Mouse (Mus musculus) c-Kit-positive CD71-negative TER-119-negative erythroid progenitor cells, embryonic 14.5 days (primary cell): ENCODE measurements around the gene Slc50a1.

Source experiments
- DNase-seq: peaks from one replicate; pipeline ENCODE4 v3.0.0-alpha.2; 2013; ENCODE audit warnings: low read depth

Slc50a1 gene

DNA sequence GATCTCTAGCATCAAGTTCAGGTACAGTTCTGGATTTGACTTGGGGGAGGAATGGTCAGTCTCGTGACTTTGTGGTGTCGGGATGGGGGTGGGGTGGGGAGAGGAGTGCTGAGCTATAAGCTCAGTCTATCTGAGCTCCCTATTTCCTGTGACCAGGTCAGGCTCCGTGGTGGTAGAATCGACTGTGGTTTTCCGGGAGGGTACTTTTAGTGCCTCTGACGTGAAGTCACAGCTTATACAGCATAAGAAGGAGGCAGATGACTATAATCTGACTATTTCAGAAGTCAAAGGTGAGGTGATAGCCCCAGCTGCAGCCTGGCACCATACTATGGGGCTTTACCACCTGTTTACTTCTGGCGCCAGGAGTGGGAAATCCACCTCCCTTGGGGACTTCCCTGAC, 39.0 kb downstream of the Slc50a1 start:
- DNase-seq, result no peak

DNA sequence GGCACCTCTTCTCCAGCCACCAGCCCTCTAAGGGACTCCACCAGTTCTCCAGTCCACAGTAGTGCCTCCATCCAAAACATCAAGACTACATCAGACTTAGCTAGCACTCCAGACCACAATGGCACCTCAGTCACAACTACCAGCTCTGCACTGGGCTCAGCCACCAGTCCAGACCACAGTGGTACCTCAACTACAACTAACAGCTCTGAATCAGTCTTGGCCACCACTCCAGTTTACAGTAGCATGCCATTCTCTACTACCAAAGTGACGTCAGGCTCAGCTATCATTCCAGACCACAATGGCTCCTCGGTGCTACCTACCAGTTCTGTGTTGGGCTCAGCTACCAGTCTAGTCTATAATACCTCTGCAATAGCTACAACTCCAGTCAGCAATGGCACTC, 39.8 kb downstream of the Slc50a1 start:
- DNase-seq, result no peak

- DNase-seq, result no peak
Observed at GRCm38 (mm10) chr3:89229276-89229675, 41.1 kb downstream of the Slc50a1 start.

- no peak for DNase-seq
Observed at GRCm38 (mm10) chr3:89228836-89229235, 41.5 kb downstream of the Slc50a1 start, which contains the start of gene Muc1. Gene Muc1 (plus strand): TSS chr3:89229057.

DNA sequence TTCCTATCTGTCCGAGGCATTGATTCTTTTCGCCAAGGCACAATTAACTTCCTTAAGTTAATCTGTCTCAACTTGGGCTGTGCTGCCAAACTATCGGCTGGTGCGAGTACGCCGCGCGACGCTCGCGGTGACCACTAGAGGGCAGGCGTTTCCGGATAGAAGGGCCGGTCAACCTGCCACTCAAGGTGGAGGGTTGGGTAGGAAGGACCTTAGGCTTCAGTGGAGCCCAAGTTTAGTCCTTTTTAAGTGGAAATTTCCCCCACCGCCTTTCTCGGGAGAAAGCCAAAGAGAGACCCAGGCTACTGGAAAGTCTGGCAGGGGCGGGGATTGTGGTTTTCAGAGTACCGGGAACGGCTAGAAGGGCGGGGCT, 42.2 kb downstream of the Slc50a1 start:
- peak; percentile 72 for DNase-seq

GRCm38 (mm10) chr3:89227307-89228179, 42.8 kb downstream of the Slc50a1 start:
- DNase-seq, result no peak

DNA sequence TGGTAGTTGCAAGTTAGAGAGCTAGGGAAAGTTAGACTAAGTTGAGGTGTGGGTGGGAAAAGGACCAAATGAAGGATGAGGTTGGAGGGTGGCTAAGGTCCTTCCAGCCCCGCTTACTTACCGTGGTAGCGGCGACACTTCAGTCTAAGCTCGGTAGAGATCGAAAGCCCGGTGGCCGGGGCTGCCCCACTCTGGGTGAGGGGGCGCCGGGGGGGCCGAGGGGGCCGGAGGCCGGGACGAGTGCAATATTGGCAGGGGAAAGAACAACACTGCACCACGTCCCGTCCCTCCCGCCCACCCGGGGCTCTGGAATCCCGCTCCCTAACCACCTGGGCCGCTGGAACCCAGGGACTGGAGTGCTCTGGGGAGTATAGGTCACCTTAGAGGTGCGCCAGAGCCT, 43.5 kb downstream of the Slc50a1 start, which contains the start of gene Mtx1:
Gene Mtx1, minus strand, starts transcription at position 189 of the 400 bp plus-strand sequence.
- DNase-seq, result no peak

- DNase-seq, result no peak
Observed at GRCm38 (mm10) chr3:89226361-89226760, 44.0 kb downstream of the Slc50a1 start.

DNA sequence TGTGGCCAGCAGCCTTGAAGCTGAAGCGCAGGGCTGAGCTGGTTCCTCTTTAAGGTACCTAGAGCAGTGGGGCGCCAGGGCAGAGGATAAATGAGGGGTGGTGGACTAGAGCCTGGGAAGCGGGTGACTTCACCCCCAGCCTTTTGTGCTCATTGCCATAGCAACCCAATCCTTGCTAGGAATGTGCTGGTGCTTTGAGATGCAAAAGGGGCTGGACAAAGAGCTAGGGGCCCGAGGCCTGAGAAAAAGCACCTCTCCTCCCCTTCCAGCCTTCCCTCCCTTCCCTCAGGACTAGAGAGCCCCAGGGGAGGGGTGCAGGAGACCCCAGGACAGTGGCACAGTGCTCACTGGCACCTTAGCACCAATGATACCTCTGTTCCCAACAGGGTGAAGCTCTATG, 44.5 kb downstream of the Slc50a1 start:
- no peak for DNase-seq

GRCm38 (mm10) chr3:89225321-89225815, 45.0 kb downstream of the Slc50a1 start:
- no peak for DNase-seq

DNA sequence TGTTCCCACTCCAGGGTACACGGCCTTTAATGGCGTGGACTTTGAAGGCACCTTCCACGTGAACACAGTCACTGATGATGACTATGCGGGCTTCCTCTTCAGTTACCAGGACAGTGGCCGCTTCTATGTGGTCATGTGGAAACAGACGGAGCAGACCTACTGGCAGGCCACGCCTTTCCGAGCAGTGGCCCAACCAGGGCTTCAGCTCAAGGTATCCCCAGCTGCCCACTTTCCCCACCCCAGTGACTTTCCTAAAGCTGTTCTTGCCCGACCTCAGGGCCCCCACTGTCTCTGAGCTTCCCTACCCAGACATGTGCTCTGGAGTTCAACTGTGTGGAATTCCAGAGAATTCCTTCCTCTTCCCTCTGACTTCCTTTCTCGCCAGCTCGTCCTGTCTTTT, 45.6 kb downstream of the Slc50a1 start:
- no peak for DNase-seq

DNA sequence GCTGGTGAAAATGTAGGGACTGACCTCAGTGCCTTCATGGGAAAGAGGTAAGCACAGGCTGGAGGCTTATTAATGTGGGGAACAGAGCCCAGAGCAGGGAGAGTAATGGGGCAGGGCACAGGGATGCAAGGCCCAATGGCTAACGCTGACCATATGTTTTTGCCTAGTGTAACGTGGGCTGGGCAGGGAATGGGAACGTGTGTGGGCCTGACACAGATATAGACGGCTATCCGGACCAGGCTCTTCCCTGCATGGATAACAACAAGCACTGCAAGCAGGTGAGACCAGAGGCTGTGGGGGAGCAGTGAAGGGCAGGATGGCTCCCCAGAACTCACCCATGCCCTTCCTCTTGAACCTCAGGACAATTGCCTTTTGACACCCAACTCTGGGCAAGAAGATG, 49.2 kb downstream of the Slc50a1 start:
- no peak for DNase-seq

GRCm38 (mm10) chr3:89219546-89219945, 50.8 kb downstream of the Slc50a1 start:
- DNase-seq, result no peak

DNA sequence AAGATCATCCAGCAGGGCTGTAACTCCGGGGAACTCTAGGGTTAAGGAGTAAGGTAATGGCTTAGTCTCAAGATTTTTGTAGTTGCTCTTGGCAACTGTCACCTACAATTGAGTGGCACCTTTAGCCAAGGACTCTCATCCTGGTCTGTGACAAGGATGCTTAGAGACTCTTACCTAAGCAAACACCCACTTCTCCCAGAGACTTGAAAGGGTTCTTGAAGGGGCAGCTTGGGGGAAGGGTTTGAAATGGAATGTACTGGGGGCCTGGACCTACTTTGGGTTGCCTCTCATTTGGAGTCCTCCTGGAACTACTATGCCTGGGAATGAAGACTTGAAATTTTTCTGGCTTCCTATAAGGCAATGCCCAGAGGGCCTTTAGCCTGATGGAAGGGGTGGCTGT, 52.1 kb downstream of the Slc50a1 start:
- no peak for DNase-seq
